Mouse (Mus musculus) ES-Bruce4 (cell line): Measurements from ENCODE around the gene Foxl1. TPM values are rescaled to one million over a fixed set of nuclear protein-coding genes. Genes with fewer than 3 reads are reported as not detected.
"Not testable (repeated sequence)": the region's sequence is repeated elsewhere in the genome, so short reads cannot be mapped to it uniquely, and the experiment has no call there.

ENCODE experiments used
- H3K27ac ChIP-seq: 2 replicates; pipeline ENCODE4 v1.5.1; 2012; ENCODE audit warnings: low read length, inconsistent platforms; ENCODE audit not compliant: insufficient read depth
- H3K27me3 ChIP-seq: 2 replicates; pipeline ENCODE4 v1.6.1; 2012; ENCODE audit warnings: mild to moderate bottlenecking, low read length, inconsistent platforms; ENCODE audit not compliant: control insufficient read depth, poor library complexity, insufficient read depth, severe bottlenecking
- H3K36me3 ChIP-seq: 2 replicates; pipeline ENCODE4 v1.6.1; 2012; ENCODE audit warnings: inconsistent platforms, mild to moderate bottlenecking, low read length, moderate library complexity; ENCODE audit not compliant: control insufficient read depth, poor library complexity, insufficient read depth, severe bottlenecking
- H3K4me1 ChIP-seq: one replicate; pipeline ENCODE4 v1.8.1; 2011; ENCODE audit warnings: low read length; ENCODE audit not compliant: control insufficient read depth, insufficient read depth
- H3K4me3 ChIP-seq: 2 replicates; pipeline ENCODE4 v1.5.1; 2011; ENCODE audit warnings: low read depth, mild to moderate bottlenecking, low read length
- H3K9ac ChIP-seq: 2 replicates; pipeline ENCODE4 v1.6.1; 2012; ENCODE audit warnings: low read depth, mild to moderate bottlenecking, inconsistent platforms; ENCODE audit not compliant: poor library complexity, severe bottlenecking
- H3K9me3 ChIP-seq: replicated peaks from 2 replicates; pipeline ENCODE4 v1.6.1; 2012; ENCODE audit warnings: mild to moderate bottlenecking, low read length, inconsistent platforms; ENCODE audit not compliant: control insufficient read depth, poor library complexity, insufficient read depth, severe bottlenecking
- CTCF ChIP-seq: IDR thresholded peaks from one replicate; pipeline ENCODE4 v1.8.1; 2011; ENCODE audit warnings: low read depth, low read length
- EP300 ChIP-seq: IDR thresholded peaks from 2 replicates; pipeline ENCODE4 v1.6.1; 2011; ENCODE audit warnings: low read depth, low read length; ENCODE audit not compliant: insufficient read depth
- POLR2A ChIP-seq: IDR thresholded peaks from one replicate; pipeline ENCODE4 v1.8.1; 2011; ENCODE audit warnings: low read length; ENCODE audit not compliant: insufficient read depth
- polyA plus RNA-seq: library from polyadenylated mRNA; stranded (reverse); fragments of >200 nt; gene quantifications from 2 replicates; pipeline ENCODE4 v1.2.4, GENCODE M21; 2011; ENCODE audit warnings: low read depth; ENCODE audit not compliant: missing spikeins, insufficient read depth, insufficient read length

The Foxl1 gene
- polyA plus RNA-seq, 1 experiment: not detected

GRCm38 (mm10) chr8:121129265-121129940 is 1.7 kb downstream of the Foxl1 start:
- no peak for TF ChIP-seq EP300
- no peak for TF ChIP-seq POLR2A
- TF ChIP-seq CTCF: no peak
- Histone ChIP-seq H3K27ac (no peak overlapping the region), H3K36me3 (no peaks in the 10 kb centered on the region), H3K4me3 (no peak overlapping the region), H3K27me3 (peaks cover 24% of the 10 kb centered on the region), H3K9me3 (no peaks in the 10 kb centered on the region), H3K4me1 (peaks cover 2% of the 10 kb centered on the region), H3K9ac (no peak overlapping the region)

GRCm38 (mm10) chr8:121130522-121130921 is 2.8 kb downstream of the Foxl1 start:
- no peak overlapping the region for H3K4me3 ChIP-seq
- H3K4me1 ChIP-seq: no peaks in the 10 kb centered on the region

DNA sequence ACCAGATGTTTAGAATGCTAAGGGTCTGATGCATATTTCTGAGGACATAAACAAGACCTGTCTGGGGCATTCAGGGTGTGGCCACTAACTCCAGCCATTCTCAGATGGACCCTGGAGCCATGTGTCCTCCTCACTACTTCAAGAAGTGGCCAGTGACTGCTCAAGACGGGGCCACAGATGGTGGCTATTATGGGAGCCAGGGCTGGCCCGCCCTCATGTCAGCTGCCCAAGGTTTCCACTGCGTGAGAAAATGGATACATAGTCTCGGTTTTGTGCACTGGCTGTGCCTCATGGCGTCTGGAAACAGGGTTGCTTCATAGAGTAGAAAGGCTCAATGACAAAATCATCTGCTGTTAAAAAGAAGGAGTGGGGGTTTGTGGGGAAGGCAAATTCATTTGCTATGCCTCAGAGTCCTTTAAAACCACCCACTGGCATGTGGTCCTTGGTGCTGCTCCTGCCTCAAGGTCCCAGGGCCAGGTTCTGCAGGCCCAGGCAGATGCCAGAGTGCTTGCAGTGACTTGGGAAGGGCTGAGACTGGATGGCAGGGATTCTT is 5.3 kb downstream of the Foxl1 start:
- H3K9me3 ChIP-seq: peaks cover 9% of the 10 kb centered on the region
- no peaks in the 10 kb centered on the region for H3K4me1 ChIP-seq
- H3K9ac ChIP-seq: no peak overlapping the region
- H3K4me3 ChIP-seq: no peak overlapping the region
- no peak for TF ChIP-seq POLR2A
- TF ChIP-seq CTCF: no peak
- no peak for TF ChIP-seq EP300
- peaks cover 7% of the 10 kb centered on the region for H3K27me3 ChIP-seq
- H3K27ac ChIP-seq: no peak overlapping the region
- no peaks in the 10 kb centered on the region for H3K36me3 ChIP-seq

More at GRCm38 (mm10) chr8:121130522-121130921, 2.8 kb downstream of the Foxl1 start:
- Histone ChIP-seq H3K9ac (no peak overlapping the region), H3K36me3 (no peaks in the 10 kb centered on the region), H3K27me3 (peaks cover 24% of the 10 kb centered on the region), H3K9me3 (no peaks in the 10 kb centered on the region), H3K27ac (no peak overlapping the region)
- TF ChIP-seq EP300 (no peak), CTCF (peak; percentile 17)

- H3K9ac ChIP-seq: no peak overlapping the region
- H3K27me3 ChIP-seq: peaks cover under 1% of the 10 kb centered on the region; the same call in 1 of the 2 replicates
- H3K36me3 ChIP-seq: no peaks in the 10 kb centered on the region
- H3K9me3 ChIP-seq: peaks cover 15% of the 10 kb centered on the region
- no peaks in the 10 kb centered on the region for H3K4me1 ChIP-seq
- no peak overlapping the region for H3K4me3 ChIP-seq
- no peak overlapping the region for H3K27ac ChIP-seq
- TF ChIP-seq POLR2A: no peak
- no peak for TF ChIP-seq CTCF
- TF ChIP-seq EP300: no peak
Observed at GRCm38 (mm10) chr8:121134102-121134501, 6.4 kb downstream of the Foxl1 start.

DNA sequence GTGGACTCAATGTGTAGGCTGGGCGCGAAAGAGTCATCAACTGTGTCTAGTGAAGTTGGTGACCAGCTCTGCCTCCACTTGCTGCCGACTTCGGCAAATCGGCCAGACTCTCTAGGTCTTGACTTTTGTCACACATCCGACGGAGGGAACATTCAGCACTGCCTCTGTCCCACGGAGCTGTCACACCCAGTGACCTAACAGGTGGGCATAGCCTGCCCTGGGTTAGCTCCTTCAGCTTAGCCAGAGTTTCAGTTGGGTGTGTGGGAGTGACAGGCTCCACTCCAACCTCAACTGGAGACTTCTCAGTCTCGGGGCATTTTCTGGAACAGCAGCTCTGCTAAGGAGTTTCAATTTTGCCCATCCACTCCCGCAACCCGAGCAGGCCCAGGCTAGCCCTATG is 6.8 kb downstream of the Foxl1 start:
- no peaks in the 10 kb centered on the region for H3K4me1 ChIP-seq
- no peak overlapping the region for H3K27ac ChIP-seq
- TF ChIP-seq POLR2A (no peak), CTCF (no peak), EP300 (no peak)
- no peak overlapping the region for H3K9ac ChIP-seq
- H3K9me3 ChIP-seq: peaks cover 15% of the 10 kb centered on the region
- H3K27me3 ChIP-seq: no peaks in the 10 kb centered on the region; the same call in 1 of the 2 replicates
- H3K4me3 ChIP-seq: no peak overlapping the region
- no peaks in the 10 kb centered on the region for H3K36me3 ChIP-seq

DNA sequence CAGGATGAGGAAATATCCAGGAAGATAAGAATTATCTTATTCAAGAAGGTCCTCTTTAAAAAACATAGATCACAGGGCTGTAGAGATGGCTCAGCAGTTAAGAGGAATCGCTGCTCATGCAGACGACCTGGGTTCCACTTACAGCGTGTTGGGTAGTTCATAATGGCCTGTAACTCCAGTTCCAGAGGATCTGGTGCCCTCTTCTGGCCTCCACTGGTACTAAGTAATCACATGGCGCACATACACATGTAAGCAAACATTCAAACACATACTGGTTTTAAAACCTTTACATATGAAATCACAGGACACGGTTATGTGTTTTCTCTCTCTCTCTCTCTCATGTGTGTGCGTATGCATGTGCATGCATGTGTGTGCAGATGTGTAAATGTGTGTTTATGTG is 9.1 kb downstream of the Foxl1 start:
- Histone ChIP-seq H3K9ac (no peak overlapping the region), H3K36me3 (no peaks in the 10 kb centered on the region), H3K27me3 (no peaks in the 10 kb centered on the region), H3K9me3 (peaks cover 15% of the 10 kb centered on the region), H3K4me3 (no peak overlapping the region), H3K27ac (no peak overlapping the region), H3K4me1 (no peaks in the 10 kb centered on the region)
- TF ChIP-seq EP300: no peak
- no peak for TF ChIP-seq CTCF
- no peak for TF ChIP-seq POLR2A

- not testable (repeated sequence) for H3K27ac ChIP-seq, H3K27me3 ChIP-seq, H3K36me3 ChIP-seq, H3K9me3 ChIP-seq, H3K4me1 ChIP-seq, H3K9ac ChIP-seq, H3K4me3 ChIP-seq
Observed at GRCm38 (mm10) chr8:121145457-121146134, 17.9 kb downstream of the Foxl1 start.
